Mouse (Mus musculus): ENCODE data around the gene Lipc.
"Not testable (repeated sequence)": the region's sequence is repeated elsewhere in the genome, so short reads cannot be mapped to it uniquely, and the experiment has no call there.

Lipc gene

GRCm38 (mm10) chr9:70853081-70853480, 98.9 kb downstream of the Lipc start:
- DNase-seq, result not testable (repeated sequence)

DNA sequence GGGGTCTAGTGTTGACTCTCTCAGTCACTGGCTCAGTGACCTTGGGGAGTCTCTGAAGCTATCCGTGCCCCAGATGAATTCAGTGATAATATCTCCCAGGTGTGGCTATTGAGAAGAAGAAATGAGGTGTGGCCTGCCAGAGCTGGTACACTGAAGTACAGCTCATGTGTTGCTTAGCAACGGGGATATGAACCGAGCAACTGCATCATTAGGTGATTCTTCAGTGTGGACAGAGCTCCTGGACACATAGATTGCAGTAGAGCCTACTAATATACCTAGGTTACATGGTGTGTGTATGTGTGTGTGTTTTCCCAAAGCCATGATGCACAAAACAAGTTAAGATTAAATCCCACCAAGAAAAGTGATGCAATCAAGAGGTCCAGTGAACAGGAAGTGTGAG, 100.5 kb downstream of the Lipc start:
- no peak for DNase-seq

- peak; percentile 94 for DNase-seq
Observed at GRCm38 (mm10) chr9:70848135-70848770, 103.8 kb downstream of the Lipc start.

- DNase-seq, result peak; percentile 96
Observed at GRCm38 (mm10) chr9:70847627-70848051, 104.4 kb downstream of the Lipc start.

DNA sequence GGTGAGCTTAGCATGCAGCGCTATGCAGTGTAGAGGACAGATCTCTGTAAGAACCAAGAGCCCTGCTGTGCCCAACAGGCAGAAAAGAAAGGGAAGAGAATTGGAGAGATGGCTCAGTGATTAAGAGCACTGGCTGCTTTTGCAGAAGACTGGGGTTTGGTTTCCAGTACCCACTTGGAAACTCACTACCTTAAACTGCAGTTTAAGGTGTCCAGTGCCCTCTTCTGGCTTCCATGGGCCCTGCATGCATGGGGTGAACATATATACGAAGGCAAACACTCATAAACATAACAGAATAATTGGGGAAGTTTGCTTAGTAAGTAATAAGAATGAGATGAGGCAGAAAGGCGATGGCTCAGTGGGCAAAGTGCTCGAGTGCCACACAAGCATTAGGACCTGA, 108.8 kb downstream of the Lipc start:
- no peak for DNase-seq

DNA sequence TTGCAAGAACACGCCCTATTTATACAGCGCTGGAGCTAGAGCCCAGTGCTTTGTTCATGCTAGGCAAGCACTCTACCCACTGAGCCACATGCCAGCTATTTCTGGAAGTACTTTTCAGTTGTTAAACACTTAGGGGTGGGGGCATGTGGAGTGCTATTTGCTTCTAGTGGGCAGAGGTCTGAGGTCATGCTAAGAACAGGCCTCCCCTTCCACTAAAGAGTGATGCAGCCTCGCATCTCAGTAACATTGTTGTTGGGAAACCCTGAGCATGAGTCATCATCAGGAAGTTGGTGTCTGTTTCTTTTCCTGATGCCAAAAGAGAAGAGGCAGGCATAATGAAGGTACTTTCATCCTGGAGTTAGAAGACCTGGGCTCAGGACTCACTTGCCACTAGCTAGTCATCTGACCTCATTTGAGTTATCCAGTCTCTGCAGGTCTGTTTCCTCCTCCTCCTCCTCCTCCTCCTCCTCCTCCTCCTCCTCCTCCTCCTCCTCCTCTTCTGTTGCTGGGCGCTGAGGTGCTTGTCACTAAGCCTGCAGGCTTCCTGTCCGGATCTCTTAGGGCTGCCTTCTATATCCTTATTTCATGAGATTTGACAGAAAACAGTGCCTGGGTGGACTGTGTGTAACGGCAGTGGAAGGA, 109.6 kb downstream of the Lipc start:
- DNase-seq, result peak; percentile 91

- DNase-seq, result peak; percentile 82
Observed at GRCm38 (mm10) chr9:70841426-70842215, 110.4 kb downstream of the Lipc start.

- peak; percentile 95 for DNase-seq
Observed at GRCm38 (mm10) chr9:70840861-70841341, 111.1 kb downstream of the Lipc start.

DNA sequence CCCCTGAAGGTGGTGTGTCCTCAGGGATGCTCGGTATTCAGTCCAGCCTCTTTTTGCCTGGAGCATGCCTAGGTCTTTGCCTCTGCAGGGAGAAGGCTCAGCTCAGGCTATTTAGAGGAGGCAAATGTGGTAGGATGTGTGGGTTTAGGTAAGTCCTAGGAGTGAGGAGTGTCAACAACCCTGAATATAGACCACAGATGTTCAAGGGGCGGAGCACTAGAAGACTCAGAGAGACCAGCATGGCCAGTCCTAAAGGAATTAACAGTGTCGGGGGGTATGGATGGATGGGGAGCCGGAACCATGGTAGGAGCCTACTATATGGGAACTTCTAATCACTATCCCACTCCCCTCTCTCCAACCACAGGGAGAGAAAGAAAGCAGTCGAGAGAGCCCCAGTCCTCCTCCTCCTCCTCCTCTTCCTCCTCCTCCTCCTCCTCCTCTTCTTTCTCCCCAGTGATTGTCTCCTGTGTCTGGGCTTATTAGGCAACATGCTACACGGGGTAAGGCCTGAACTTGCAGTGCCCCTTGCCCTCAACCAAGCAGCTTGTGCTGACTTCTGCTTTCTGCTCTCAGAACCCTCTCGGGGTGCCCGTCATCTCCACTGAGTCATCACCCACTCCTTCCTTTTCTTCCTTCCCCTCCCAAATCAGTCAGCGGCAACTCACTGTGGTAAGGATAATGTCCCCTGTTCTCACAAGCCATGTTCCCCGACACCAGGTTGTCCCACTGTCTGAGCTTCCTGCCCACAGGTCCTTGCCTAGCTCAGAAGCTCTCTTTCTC, 113.7 kb downstream of the Lipc start:
- DNase-seq, result peak; percentile 97

- DNase-seq, result peak; percentile 98
Observed at GRCm38 (mm10) chr9:70834730-70835154, 117.3 kb downstream of the Lipc start.

- no peak for DNase-seq
Observed at GRCm38 (mm10) chr9:70834217-70834616, 117.8 kb downstream of the Lipc start.

DNA sequence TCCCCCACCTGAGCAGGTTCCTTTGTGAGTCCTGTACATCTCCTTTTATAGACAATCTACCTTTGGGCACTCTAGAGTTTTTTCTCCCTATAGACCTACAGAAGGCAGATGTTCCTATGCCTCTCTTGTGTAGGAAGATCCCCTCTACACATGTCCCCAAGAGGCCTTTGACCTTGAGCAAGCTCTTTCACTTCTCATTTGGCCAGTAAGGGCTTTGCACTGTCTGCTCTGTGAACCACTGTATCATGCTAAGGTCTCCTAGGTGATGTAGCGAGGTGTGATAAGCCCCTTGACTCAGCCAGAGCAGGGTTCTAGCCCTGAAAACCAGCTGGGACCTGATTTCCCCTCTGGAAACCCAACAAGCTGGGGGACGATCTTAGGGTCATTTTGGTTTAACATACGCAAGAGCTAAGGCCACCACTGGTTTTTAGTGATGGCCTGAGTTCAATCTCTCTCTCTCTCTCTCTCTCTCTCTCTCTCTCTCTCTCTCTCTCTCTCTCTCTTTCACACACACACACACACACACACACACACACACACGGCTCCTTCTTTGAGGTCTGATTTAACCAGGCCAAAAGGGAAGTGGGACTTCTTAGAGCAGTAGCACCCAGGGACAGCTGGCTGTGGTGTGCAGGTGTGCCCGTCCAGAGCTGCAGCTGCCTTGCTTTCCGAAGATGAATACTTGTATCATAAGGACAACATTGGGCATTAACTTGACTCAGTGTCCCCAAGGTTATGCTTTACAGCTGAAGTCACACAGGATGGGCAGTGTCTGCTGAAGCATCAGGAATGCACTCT, 118.7 kb downstream of the Lipc start:
- no peak for DNase-seq

DNA sequence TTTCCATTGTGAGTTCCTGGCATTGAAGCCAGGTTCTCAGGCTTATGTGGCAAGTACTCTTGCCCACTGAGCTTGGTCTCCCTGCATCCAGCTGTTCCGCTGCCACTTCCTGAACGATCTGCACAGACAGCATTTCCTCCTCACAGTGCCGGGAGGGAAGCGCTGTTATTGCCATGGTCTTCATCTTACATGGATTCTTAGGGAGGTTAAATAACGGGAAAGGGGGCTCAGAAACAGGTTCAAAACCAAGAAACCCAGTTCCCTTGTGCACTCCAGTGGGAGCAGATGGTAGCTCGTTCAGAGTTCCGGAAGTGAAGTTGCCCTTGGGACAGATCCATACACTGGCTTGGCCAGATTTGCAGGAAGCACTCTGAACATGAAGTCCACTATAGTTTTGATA, 119.8 kb downstream of the Lipc start:
- peak; percentile 95 for DNase-seq

DNA sequence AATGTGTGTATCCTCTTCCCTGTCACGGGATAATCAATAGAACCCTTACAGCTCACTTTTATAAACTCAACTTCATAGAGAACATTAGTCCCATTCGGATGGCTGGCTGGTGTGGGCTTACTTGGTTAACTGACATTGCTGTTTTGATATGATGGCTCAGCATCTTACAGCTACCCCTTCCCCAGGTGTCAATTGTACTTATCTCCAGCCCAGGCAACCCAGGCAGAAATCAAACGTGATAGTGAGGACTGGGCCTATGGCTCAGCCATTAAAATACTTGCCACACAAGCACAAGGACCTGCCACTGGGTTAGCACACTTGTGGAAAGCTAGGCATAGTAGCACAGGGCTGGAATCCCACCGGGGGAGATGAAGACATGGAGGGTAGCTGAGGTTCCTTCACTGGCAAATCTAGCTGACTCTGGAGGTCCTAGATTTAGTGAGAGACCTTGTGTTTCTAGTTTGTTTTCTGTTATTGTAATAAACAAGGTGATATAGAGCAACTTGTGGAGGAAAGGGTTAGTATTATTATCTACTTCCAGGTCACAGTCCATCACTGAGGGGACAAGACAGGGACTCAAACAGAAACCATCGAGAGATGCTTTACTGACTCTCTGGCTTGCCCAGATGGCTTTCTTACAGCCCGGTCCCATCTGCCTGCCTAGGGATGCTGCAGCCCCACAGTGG, 121.0 kb downstream of the Lipc start:
- DNase-seq, result peak; percentile 80

GRCm38 (mm10) chr9:70829784-70830488, 122.1 kb downstream of the Lipc start:
- DNase-seq, result peak; percentile 89

GRCm38 (mm10) chr9:70827911-70828310, 124.1 kb downstream of the Lipc start:
- no peak for DNase-seq

DNA sequence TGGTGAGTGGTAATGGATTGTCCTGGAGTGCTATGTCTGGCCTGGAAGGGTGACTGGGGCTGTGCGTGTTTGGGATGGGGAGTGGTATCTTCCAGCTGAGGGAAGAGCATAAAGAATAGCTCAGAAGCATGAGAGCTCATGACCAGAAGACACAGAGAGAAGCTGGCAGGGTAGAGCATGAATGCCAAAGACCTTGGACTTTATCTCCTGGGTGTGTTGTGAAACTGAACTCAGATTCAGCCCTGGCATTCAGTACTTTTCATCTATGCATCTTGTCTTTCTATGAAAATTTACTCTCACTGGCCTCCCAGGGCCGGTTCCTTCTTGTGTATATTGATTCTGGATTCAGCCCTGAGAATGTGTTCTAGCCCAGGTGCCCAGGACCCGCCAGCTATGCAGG, 127.9 kb downstream of the Lipc start:
- DNase-seq, result no peak

DNA sequence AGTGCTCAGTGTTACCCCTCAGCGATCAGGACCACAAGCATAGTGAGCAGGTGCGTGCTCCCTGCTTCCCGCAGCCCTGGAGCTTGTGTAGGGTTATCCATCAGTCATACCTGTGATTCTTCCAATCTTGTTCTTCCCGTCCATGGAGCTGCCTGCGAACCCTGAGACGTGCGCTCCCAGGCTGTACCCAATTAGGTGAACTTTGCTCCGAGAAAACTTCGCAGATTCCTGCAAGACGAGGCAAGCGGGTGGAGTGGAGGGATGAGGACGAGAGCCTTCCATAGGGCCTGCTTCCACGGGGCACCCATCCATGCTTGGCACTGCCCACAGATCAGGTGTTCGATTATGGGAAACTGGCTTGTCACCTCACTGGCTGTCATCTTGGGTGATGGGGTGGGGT, 133.3 kb downstream of the Lipc start:
- no peak for DNase-seq

DNA sequence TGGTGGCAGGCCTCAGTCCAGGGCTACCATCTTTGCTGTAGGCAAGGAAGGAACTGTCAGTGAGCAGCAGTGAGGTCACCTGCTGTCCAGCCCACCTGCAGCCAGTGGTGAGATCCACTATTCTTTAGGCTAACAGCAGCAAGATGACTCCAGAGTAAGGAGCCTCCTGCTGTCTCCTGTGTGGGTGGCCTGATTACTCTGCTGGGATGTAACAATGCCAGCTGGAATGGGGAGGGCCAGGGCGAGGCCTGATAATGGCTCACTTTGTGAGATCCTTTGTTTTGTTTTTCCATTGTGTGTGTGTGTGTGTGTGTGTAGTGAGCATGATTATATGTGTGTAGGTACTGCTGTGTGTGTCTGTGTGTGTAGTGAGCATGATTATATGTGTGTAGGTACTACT, 134.6 kb downstream of the Lipc start:
- no peak for DNase-seq

DNA sequence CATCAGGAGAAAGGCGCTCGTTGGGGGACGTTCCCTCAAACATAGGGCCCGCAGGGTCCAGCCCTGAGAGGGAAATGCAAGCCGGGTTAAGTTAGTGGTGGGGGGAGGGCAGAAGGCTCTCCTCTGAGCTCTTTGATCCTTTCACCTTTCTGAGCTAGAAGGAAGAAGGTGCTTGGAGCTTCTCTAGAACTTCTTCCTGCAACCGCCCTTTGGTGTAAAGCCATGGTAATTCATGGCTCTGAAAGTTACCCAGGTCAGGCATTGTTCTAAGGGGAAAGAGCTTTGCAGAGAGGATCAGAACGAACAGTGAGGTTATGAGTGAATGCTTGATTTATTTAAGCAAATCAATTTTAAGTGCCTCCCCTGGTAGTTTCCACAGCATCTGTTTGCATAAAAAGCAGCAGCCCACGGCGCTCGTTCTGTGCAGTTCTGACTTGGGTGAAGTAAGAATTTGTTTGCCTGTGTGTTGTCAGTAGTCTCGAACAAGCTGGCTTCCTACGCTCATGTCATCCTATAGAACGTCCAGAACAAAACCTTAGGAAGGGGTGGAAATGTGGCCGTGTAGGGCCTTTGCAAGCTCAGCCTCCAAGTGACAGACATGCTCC, 135.2 kb downstream of the Lipc start:
- no peak for DNase-seq
